Mouse (Mus musculus): ENCODE results near the gene Rps25.

- TF ChIP-seq POLR2A (IDR thresholded peaks at IDR 0.05; ENCODE audit: low read depth, low read length) (no peak), CTCF (IDR thresholded peaks at IDR 0.05; ENCODE audit: extremely low read depth, insufficient read depth, insufficient read length, insufficient replicate concordance) (no peak)
These were observed 28.8 kb downstream of the Rps25 start for GRCm38 (mm10) chr9:44435747-44436146.

Data from spleen, adult 2 months (tissue).